Mouse (Mus musculus) adrenal gland, adult 8-10 months (tissue): Measurements from ENCODE around the gene Lmod3. TPM values are rescaled to one million over a fixed set of nuclear protein-coding genes. Genes with fewer than 3 reads are reported as not detected.

Source experiments
- total RNA-seq, 4 experiments: library from RNA; stranded (reverse); gene quantifications; 2 replicates each; pipeline ENCODE4 v1.2.4; 2022

The Lmod3 gene
- total RNA-seq, 4 experiments from 2014 or later, result 0.15 to 0.16 TPM; not detected in 2

Other genes with a start within 250 kb of the Lmod3 start
- 1 to 10 TPM in 2 of 4 experiments, under 1 TPM in 2; 0.70 to 2.8 (median 1.2) TPM for gene Fam19a4, start 192.3 kb downstream of the Lmod3 start, total RNA-seq
- 10 to 100 TPM; 31.5 to 56.0 (median 44.0) TPM for gene Eogt, start 103.6 kb downstream of the Lmod3 start, total RNA-seq
- 10 to 100 TPM; 45.7 to 50.8 (median 47.5) TPM for gene Tmf1, start 73.6 kb downstream of the Lmod3 start, total RNA-seq
- gene Uba3, start 47.1 kb downstream of the Lmod3 start, total RNA-seq, result 10 to 100 TPM; 51.9 to 66.2 (median 63.3) TPM
- gene Arl6ip5, start 42.1 kb downstream of the Lmod3 start, total RNA-seq, result 100 to 1,000 TPM; 114 to 145 (median 129) TPM